Mouse (Mus musculus): ENCODE data around the gene H2-M10.2. TPM values are rescaled to one million over a fixed set of nuclear protein-coding genes. Genes with fewer than 3 reads are reported as not detected.
"Not testable (repeated sequence)": the region's sequence is repeated elsewhere in the genome, so short reads cannot be mapped to it uniquely, and the experiment has no call there.

The H2-M10.2 gene
- not detected in 2 replicates for polyA plus RNA-seq (2012; rRNA removed)

- H3K4me3 ChIP-seq (ENCODE audit: low read depth, low read length) = no peak within 1 kb of the TSS
- no peaks in the 10 kb centered on the region for H3K4me1 ChIP-seq (ENCODE audit: control insufficient read depth, insufficient read depth, insufficient read length, low read length)
- H3K27ac ChIP-seq (ENCODE audit: insufficient read depth, low read depth, low read length) = no peak within 1 kb of the TSS
- H3K36me3 ChIP-seq (ENCODE audit: control insufficient read depth, insufficient read depth, low read length) = no peaks in the 10 kb centered on the region
- TF ChIP-seq POLR2A (IDR thresholded peaks at IDR 0.05; ENCODE audit: low read depth, low read length) (no peak), CTCF (IDR thresholded peaks at IDR 0.05; ENCODE audit: extremely low read depth, insufficient read length, insufficient replicate concordance, low read depth, low read length) (no peak)
- no peaks in the 10 kb centered on the region for H3K27me3 ChIP-seq (ENCODE audit: control insufficient read depth, insufficient read depth, low read length)
- WGBS = 70% methylated on average over 2 of the region's 2 CpGs
Observed at GRCm38 (mm10) chr17:36286390-36286789, at the start of gene H2-M10.2. Gene H2-M10.2 (minus strand): TSS chr17:36286490.

DNA sequence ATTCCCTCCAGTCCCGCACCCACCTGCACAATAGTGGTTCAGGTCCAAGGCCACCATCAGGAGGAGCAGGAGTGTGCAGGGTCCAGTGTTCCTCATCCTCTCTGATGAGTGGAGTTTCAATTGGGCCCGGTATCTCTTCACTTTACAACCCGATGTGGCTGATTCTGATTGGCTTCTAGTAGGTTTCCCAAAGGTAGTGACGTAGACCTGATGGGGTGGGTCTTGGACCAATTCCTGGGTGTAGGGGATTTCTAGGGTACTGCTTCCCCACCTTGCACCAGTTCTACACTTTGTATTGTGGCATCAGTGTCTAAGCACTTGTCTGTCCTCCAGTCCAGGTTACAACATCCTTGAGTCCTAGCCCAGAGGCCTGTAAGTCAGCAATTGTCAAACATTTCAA, 39.8 kb upstream of the H2-M10.2 start, which contains the start of gene H2-M10.1:
Gene H2-M10.1 (minus strand): TSS at position 101 of the 400 bp plus-strand sequence.
- no peaks in the 10 kb centered on the region for H3K4me1 ChIP-seq (ENCODE audit: control insufficient read depth, insufficient read depth, insufficient read length, low read length)
- H3K4me3 ChIP-seq (ENCODE audit: low read depth, low read length) = no peak within 1 kb of the TSS
- H3K27ac ChIP-seq (ENCODE audit: insufficient read depth, low read depth, low read length) = no peak within 1 kb of the TSS
- no peaks in the 10 kb centered on the region for H3K27me3 ChIP-seq (ENCODE audit: control insufficient read depth, insufficient read depth, low read length)
- 83% methylated on average over 4 of the region's 4 CpGs for WGBS
- no peak for TF ChIP-seq POLR2A (IDR thresholded peaks at IDR 0.05; ENCODE audit: low read depth, low read length)
- no peak for TF ChIP-seq CTCF (IDR thresholded peaks at IDR 0.05; ENCODE audit: extremely low read depth, insufficient read length, insufficient replicate concordance, low read depth, low read length)
- no peaks in the 10 kb centered on the region for H3K36me3 ChIP-seq (ENCODE audit: control insufficient read depth, insufficient read depth, low read length)

- no peak overlapping the region for H3K27ac ChIP-seq (ENCODE audit: insufficient read depth, low read depth, low read length)
- H3K4me3 ChIP-seq (ENCODE audit: low read depth, low read length) = peak overlapping the region; percentile 71
- no peaks in the 10 kb centered on the region for H3K27me3 ChIP-seq (ENCODE audit: control insufficient read depth, insufficient read depth, low read length)
- 31% methylated on average over 5 of the region's 5 CpGs for WGBS
- TF ChIP-seq POLR2A (IDR thresholded peaks at IDR 0.05; ENCODE audit: low read depth, low read length) (no peak), CTCF (IDR thresholded peaks at IDR 0.05; ENCODE audit: extremely low read depth, insufficient read length, insufficient replicate concordance, low read depth, low read length) (no peak)
- H3K4me1 ChIP-seq (ENCODE audit: control insufficient read depth, insufficient read depth, insufficient read length, low read length) = no peaks in the 10 kb centered on the region; the same call in 1 of the 2 replicates
- H3K36me3 ChIP-seq (ENCODE audit: control insufficient read depth, insufficient read depth, low read length) = no peaks in the 10 kb centered on the region
Observed at GRCm38 (mm10) chr17:36315689-36316253, 29.5 kb upstream of the H2-M10.2 start.

DNA sequence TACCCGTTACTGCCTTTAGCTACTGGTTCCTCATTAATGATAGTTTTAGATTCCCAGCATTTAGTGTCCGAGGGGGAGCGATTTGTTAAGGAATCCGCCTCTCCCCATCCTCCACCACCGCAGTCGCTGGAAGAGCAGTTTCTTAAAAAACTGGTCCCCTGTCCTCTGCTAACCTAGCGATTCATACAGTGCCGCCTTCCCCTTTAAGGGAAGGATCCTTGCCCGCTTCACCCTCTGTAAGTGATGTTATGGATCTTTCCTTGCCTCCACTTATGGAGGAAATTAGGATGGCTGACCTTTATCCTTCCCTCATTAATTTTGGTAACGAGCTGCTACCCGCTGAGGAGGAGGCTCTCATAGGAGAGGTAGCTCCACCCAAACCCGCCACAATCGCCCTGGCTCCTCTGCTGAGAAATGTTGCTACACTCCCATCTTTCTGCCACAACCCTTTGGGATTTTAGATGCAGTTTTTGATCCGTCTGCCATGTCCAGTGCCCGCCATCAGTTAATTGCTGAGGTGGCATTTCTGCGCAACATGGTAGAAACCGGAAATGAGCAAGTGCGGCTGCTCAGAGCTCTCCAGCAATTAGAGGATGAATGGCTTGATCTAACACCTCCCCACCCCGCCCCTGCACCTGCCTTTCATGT, 28.9 kb upstream of the H2-M10.2 start:
- Histone ChIP-seq H3K27ac (ENCODE audit: insufficient read depth, low read depth, low read length) (0 out of 2 replicates have a peak overlapping the region, but pooled peaks have one; percentile 21), H3K4me1 (ENCODE audit: control insufficient read depth, insufficient read depth, insufficient read length, low read length) (no peaks in the 10 kb centered on the region; the same call in 1 of the 2 replicates), H3K4me3 (ENCODE audit: low read depth, low read length) (peak overlapping the region; percentile 71), H3K27me3 (ENCODE audit: control insufficient read depth, insufficient read depth, low read length) (no peaks in the 10 kb centered on the region), H3K36me3 (ENCODE audit: control insufficient read depth, insufficient read depth, low read length) (no peaks in the 10 kb centered on the region)
- TF ChIP-seq POLR2A (IDR thresholded peaks at IDR 0.05; ENCODE audit: low read depth, low read length) (no peak), CTCF (IDR thresholded peaks at IDR 0.05; ENCODE audit: extremely low read depth, insufficient read length, insufficient replicate concordance, low read depth, low read length) (no peak)
- WGBS = under 1% methylated on average over 19 of the region's 19 CpGs

DNA sequence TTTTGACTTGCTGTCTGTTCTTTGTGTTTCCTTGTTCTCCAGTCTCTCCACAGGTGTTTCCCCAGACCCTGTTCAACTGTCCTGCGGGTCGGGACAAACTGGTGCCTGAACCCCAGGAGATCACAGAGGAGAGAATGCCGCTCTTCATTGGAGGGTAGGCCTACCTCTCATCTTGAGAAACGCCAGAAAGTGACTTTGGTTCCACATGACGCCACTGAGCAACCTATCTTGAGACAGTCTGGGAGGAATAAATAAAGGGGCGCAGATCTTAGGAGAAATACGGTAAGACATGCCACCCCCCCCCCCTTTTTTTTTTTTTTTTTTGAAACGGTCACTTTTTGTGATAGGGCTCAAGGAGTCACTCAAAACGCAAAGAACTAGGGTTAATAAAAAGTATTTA, 28.2 kb upstream of the H2-M10.2 start:
- no peaks in the 10 kb centered on the region; the same call in 1 of the 2 replicates for H3K4me1 ChIP-seq (ENCODE audit: control insufficient read depth, insufficient read depth, insufficient read length, low read length)
- no peaks in the 10 kb centered on the region for H3K27me3 ChIP-seq (ENCODE audit: control insufficient read depth, insufficient read depth, low read length)
- no peaks in the 10 kb centered on the region for H3K36me3 ChIP-seq (ENCODE audit: control insufficient read depth, insufficient read depth, low read length)
- WGBS = 7% methylated on average over 9 of the region's 9 CpGs
- TF ChIP-seq POLR2A (IDR thresholded peaks at IDR 0.05; ENCODE audit: low read depth, low read length) = no peak
- TF ChIP-seq CTCF (IDR thresholded peaks at IDR 0.05; ENCODE audit: extremely low read depth, insufficient read length, insufficient replicate concordance, low read depth, low read length) = no peak
- no peak overlapping the region for H3K4me3 ChIP-seq (ENCODE audit: low read depth, low read length)
- H3K27ac ChIP-seq (ENCODE audit: insufficient read depth, low read depth, low read length) = no peak overlapping the region

- Histone ChIP-seq H3K4me3 (ENCODE audit: low read depth, low read length) (no peak overlapping the region), H3K27me3 (ENCODE audit: control insufficient read depth, insufficient read depth, low read length) (no peaks in the 10 kb centered on the region), H3K36me3 (ENCODE audit: control insufficient read depth, insufficient read depth, low read length) (no peaks in the 10 kb centered on the region), H3K4me1 (ENCODE audit: control insufficient read depth, insufficient read depth, insufficient read length, low read length) (no peaks in the 10 kb centered on the region), H3K27ac (ENCODE audit: insufficient read depth, low read depth, low read length) (no peak overlapping the region)
- no peak for TF ChIP-seq CTCF (IDR thresholded peaks at IDR 0.05; ENCODE audit: extremely low read depth, insufficient read length, insufficient replicate concordance, low read depth, low read length)
- TF ChIP-seq POLR2A (IDR thresholded peaks at IDR 0.05; ENCODE audit: low read depth, low read length) = no peak
- WGBS = 24% methylated on average over 1 of the region's 1 CpGs
Observed at GRCm38 (mm10) chr17:36309293-36309692, 23.0 kb upstream of the H2-M10.2 start.

DNA sequence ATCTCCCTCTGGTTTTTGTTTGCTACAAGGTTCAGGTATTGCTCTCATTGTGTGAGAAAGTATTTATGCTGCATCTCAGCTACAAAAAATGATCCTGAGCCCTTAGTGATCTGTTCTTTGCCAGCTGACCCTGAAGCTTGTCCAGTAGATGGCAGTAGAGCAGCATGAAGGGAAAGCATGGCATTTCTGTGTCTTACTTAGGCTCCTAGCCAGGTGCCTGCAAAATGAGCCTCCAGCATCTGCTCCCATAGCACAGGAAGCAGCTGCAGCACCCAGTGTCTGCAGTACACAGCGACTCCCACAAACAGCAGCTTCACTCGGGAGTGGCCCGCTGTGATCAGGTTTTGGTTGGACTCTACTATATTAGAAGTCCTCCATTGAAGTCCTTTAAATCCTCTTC, 22.6 kb upstream of the H2-M10.2 start:
- TF ChIP-seq CTCF (IDR thresholded peaks at IDR 0.05; ENCODE audit: extremely low read depth, insufficient read length, insufficient replicate concordance, low read depth, low read length) = peak; percentile 37; the same call in 1 of the 2 replicates
- not testable (repeated sequence) for H3K27me3 ChIP-seq (ENCODE audit: control insufficient read depth, insufficient read depth, low read length); H3K4me1 ChIP-seq (ENCODE audit: control insufficient read depth, insufficient read depth, insufficient read length, low read length); H3K4me3 ChIP-seq (ENCODE audit: low read depth, low read length); H3K27ac ChIP-seq (ENCODE audit: insufficient read depth, low read depth, low read length); H3K36me3 ChIP-seq (ENCODE audit: control insufficient read depth, insufficient read depth, low read length)
- under 1% methylated on average over 3 of the region's 3 CpGs for WGBS
